Mouse (Mus musculus): ENCODE results near the gene C8b. TPM values are rescaled to one million over a fixed set of nuclear protein-coding genes. Genes with fewer than 3 reads are reported as not detected.

The C8b gene
- total RNA-seq (2021), result under 1 TPM; 0.13 to 0.43 TPM
- long read RNA-seq, result 0 reads

DNA sequence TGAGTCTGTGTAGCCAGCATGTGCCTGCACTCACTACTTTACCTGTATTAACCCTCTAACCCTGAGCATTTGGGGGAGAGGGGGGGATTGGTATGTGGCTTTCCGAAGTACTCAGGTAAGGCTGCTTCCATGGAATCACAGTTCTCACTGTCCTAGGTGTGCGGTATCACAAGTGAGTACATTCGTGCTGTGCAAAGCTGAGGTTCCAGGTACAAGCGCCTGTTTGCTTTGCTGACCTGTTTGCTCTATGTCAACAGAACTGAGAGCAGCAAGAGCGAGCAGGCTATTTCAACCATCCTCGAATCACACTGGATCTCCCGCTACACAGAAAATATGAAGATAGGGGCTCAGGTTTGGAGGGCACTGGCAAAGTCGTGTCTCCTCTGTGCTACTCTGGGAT is at the start of gene C8b:
Gene C8b (plus strand): TSS at position 253 of the 400 bp plus-strand sequence.
- DNase-seq (ENCODE audit: low spot score in 2 of 2), result no peak

DNA sequence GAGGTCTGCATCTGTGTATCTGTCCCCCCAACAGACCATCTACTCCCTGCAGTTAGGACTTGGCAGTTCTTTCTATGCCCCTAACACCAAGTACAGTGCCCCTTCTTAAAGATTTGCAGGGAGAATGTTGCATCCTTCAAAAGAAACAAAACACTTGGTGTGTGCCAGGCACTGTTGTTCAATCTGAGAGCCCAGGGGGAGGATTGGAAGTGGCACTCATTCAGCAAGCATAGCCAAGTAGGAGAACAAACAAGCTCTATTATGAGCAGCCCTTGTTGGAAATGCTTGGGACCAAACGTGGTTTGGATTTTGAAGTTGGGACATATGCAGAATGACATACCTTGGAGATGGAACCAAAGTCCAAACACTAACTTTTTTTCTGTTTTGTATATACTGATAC is 49.6 kb upstream of the C8b start:
- DNase-seq (ENCODE audit: low spot score in 2 of 2), result no peak

DNA sequence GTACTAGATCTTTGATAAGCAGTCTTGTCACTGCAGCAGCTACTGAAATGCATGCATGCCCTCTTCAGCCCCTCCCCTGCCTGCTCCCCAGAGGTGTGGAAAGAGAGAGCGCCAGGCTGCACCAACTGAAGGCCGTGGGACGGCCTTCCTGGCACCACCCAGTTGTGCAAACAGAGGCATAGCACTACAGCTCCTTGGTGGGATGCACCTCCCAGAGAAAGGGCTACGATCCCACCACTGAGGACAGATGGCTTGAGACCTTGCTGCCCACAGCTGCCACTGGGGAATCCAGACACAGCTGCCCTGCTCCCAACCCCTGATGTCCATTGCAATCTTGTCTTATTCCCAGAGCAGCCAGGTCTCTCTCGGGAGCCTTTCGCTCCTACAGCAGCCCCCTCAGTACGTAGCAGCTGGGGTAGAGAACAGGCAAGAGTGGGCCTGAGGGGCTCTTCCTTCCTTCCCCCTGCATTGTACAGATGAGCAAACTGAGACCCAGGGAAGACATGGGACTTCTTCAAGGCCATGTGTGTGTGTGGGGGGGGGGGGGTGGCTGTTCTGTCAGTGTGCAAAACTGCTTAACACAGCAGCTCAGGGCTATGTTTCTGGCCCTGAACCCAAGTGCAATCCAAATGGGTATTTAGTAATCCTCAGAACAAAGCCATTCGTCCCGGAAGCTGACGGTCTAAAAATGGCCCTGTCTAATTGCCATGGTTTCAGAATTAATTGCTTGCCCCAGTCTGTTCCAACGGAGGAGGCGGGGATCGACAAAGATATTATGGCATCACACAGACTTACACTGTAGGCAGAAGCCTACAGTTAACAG is 46.9 kb upstream of the C8b start:
- DNase-seq (ENCODE audit: low spot score in 2 of 2), result peak in 1 of 2 experiments; percentile 51

DNA sequence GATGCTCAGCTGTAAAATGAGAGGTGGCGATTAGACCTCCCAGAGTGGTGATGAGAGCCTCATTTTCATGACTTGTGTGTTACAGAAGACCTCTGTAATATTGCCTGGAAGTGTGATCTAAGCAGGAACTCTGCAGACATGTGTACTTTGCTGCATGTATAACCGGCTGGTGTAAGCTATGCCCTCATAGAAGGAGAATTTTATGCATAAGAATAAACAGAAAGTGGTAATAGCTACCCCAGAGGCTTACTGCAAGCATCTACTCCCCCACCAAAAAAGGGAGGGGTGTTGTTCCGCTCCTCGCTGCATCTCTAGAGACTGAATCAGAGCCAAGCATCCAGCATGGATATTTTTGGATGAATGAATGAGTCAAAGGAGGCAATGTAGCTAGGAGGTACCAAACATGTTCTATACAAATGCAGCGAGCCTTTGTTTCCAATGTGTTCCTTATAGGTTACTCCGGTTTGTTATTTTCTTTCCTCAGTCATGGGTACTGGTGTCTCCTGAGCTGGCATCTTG is 42.5 kb upstream of the C8b start:
- no peak for DNase-seq (ENCODE audit: low spot score in 2 of 2)

DNA sequence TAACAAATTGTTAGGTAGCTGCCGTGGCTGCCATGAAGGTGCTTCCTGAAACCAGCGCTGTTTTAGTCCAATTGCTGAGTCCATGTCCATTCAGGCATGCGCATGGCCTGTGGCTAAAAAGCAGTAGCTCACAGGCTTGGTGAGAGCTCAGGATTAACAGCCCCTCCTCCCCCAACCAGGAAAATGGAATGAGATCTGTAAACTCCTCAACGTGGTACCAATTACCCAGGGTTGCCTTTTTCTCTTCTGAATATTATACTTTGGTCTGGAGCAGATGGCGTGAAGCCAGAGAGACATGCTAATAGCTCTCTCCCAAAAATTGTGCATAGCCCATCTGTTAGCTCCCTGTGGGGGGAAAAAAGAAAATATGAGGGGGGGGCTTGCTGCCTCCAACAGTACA is 41.9 kb upstream of the C8b start:
- DNase-seq (ENCODE audit: low spot score in 2 of 2), result no peak

DNA sequence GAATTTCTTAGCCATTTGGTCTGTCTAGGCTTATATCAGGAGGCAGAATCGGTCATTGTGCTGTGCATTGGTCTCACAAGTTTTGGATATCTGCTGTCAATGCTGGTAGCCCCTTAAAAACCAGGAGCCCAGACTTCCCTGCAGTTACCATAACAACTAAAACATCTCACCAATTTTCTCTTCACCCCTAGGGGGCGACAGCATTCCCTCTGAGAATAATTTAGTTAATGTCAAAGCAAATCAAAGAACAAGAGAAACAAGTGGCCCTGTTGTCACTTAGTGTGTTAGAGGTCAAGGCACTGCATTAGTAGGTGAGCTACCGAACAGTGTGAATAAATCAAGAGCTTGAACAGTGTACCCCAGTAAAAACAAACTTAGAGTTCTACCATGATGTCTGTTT is 40.4 kb upstream of the C8b start:
- DNase-seq (ENCODE audit: low spot score in 2 of 2), result peak; percentile 56 to 65

DNA sequence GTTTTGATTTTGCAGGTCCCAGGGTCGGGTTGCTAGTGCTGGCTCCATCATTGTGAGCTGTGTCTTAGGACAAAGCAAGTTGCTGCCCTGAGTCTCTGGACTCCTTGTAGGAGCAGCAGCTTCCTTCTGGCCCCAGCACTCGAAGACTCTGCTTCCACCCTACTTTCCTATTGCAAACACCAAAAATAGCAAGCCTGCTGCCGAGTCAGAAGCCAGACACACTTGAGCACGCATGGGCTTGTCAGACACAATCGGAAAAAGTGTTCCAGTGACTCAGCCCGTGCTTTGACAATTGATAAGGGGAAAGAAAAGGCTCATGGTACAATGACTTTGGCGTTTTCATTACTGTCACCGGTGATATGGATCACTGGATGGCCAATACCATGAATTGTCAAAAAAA is 36.9 kb upstream of the C8b start:
- no peak for DNase-seq (ENCODE audit: low spot score in 2 of 2)

DNA sequence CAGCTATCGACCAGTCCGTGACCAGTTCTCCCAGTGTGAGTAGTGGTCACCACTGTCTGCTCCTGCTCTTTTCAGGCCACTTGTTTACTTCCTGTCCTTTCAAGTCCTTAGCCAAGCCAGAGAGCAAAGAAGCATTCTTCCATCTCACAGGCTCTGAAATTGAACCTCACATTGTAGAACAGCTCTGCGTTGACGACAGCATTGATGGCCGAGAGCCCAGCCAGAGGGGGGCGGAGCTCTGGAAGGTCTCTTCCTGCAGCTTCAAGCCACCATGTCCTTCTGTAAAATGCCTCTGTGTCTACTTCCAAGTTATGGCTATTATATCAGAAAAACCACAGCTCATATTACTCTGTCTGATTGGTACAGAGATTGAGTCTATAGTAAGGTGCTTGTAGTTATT is 19.6 kb upstream of the C8b start:
- peak in 1 of 2 experiments; percentile 52 for DNase-seq (ENCODE audit: low spot score in 2 of 2)

DNA sequence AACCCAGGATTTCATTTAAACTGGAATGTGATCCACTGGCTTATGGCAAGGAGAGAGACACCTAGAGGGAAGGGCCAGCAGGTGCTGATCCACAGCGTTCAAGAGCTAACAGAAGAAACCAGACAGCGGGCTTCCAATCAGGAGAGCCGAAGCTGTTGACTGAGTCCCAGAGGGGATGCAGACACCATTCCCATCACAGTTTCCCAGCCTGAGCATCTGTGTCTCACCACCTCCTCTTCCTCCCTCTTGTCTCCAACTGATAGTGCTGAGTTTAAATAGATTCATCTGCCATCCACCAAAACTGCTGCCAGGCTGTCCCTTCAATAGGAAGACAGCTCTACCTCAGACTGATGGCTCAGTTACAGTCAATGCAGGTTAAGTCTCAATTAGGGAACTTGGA is 12.0 kb upstream of the C8b start:
- DNase-seq (ENCODE audit: low spot score in 2 of 2), result no peak

DNA sequence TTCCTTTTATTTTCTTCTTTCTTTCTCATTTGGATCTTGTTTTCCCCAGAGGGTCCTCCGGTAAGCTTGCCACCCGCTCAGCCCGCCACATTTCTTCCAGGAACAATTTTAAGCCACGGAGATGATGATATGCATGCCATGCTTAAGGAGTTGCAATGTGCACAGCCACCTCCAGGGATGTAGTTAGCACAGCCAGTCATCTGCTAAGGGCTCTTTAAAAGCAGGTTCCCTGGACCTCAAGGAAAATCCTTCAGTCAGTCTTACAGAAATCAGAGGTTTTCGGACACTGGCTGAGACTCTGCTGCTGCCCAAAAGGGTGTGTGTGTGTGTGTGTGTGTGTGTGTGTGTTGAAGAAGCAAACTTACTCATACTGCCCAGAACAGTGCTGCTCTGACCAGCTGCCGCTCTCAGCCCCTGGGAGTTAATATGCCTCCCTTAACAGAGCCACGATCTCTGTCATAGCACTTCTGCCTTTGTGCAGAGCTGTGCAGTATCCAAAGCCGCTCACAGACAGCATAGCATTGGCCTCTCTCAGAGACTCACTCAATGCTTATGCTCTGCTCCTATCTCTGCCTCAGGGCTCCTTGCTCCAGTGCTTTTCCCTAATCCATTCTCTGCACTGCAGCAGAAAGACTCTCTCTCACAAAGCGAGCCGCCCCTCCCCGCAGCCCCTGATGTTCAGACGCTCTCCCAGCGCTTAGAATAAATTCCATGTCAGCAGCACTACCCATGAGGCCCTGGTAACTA is 5.1 kb upstream of the C8b start:
- peak in 1 of 2 experiments; percentile 10 for DNase-seq (ENCODE audit: low spot score in 2 of 2)

DNA sequence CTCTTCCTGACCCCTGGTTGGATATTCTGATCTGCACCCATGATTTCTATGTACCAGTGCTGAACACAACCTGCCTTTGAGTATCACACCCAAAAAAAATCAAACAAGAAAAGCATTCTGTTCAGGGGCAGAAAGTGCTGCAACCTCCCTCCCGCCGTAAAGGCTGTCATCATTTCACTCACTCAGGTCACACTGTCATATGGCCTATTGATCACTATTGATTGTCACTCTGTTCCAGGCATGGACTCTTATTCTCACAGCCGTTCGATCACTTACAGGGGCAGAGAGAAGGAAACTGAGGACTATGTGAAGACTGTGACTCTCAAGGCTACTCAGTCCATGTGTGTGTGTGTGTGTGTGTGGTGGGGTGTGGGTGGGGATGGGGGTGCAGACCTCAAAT is 2.1 kb downstream of the C8b start:
- DNase-seq (ENCODE audit: low spot score in 2 of 2), result no peak

DNA sequence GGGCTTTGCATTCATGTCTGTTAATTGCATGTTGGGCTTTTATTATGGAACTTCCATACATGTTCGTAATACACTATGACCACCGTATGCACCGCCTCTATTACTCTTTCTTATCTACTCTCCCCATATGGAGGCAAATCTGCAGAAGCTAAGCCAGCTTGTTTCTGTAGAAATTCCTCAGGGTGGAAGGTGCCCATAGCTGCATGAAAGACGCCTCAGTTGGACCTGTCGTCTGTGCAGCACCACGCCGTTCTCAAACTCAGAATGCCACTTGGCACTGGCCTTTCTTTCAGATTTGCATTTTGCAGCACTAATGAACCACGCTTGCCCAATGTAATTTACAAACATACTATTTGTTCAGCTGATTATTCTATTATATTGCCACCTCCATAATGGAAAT is 3.5 kb downstream of the C8b start:
- DNase-seq (ENCODE audit: low spot score in 2 of 2), result no peak

DNA sequence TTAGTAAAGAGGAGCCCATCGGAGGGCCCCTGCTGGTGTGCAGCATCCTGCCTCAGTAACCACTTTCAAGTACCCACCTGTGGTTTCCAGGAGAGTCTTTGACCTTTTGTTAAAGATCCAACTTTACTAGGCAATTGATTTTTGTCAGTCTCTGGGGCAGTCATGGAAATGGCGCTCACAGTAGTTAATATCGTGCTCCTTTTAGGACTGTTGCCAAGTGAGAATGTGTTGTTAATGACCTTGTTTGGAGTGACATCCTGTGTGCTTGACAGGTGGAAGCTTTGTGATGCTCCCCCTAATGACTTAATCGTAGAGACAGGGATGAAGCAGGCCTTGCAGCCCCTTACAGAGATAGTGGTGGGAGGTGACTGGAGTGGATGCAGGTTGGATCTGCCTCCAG is 4.2 kb downstream of the C8b start:
- DNase-seq (ENCODE audit: low spot score in 2 of 2), result no peak

DNA sequence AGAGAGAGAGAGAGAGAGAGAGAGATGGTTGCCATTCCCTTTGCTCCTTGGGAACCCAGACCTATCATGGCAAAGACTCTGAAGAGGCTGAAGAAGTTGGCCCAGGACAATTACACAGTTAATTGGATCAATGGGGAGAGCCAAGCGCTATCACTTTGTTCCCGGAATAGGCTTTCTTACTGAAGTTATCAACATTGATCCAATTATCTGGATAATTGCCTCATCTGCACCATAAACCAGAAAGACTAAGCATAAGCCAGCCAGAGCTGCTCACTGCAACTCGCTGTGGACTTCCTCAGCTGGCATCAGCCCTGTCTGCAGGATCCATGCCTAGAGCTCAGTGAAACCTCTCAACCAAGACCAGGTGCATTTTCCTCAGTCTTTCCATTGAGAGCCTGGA is 9.5 kb downstream of the C8b start:
- no peak for DNase-seq (ENCODE audit: low spot score in 2 of 2)

DNA sequence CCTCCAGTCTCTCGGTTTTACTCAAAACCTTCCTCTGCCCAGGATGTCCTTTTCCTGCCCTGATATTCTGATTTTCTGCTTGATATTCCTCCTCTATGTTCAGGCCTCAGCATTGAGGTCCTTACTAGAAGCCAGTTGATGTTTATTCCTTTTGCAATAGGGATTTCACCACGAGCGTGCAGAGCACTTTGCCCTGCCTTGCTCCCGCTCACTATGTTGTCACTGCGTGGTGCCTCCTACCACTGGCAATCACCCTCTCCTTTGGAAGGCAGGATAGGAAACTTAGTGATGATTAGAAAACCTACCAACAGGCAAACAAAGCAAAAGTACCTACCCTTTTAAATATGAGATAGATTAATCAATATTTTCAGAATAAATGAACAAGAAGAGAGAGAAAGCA is 13.3 kb downstream of the C8b start:
- DNase-seq (ENCODE audit: low spot score in 2 of 2), result no peak

DNA sequence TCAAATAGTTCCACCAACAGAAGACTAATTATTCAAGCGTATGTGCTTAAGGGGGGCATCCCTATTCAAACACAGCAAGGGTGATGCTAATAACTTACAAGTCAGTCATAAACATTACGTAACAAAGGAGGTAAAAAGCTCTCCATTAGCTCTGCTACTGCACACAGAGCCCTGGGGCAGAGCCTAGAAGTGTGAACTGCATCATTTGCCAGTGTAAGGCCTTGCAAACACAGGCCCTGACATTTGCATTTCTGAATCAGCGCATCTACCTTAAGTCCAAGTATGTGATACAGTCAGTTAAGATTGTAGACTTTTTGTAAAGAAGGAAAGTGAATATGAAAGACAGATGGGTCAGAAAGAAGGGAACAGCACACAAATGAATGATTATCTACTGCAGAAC is 15.3 kb downstream of the C8b start:
- no peak for DNase-seq (ENCODE audit: low spot score in 2 of 2)

DNA sequence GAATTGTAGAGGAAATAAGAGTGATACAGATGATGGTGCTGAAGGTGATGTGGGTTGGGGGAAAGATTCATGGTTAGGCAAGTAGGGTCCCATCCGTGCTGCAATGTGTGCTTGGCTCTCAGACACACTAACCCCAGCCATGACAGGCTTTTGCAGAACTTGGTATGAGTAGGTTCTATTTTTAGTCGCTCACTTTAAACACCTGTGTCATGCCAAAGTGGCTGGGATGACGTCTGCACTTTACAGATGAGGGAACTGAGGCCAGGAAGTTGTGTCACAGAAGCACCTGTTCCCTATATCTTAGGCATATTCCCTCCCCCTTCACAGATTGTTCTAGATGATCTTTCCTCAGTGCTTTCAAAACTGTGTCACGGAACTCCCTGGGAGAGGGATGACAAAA is 16.2 kb downstream of the C8b start:
- no peak for DNase-seq (ENCODE audit: low spot score in 2 of 2)

DNA sequence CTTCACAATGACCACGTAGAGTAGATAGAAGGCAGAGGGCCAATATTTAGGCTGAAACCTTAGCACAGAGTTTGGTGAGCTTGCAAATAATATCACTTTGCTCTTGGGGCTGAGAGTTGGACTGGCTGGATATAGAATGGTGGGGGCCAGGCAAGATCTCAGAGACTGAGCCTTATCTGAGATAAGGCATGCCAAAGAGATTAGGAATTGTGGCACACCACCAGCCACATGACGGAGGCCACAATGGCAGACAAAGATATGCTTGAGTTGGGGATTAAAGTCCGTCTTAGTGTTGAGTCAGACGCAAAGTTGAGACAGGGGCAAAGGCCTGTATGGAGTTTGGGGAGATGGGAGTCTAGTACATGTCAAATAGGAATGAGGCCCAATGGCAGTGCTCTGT is 26.0 kb downstream of the C8b start:
- DNase-seq (ENCODE audit: low spot score in 2 of 2), result no peak

DNA sequence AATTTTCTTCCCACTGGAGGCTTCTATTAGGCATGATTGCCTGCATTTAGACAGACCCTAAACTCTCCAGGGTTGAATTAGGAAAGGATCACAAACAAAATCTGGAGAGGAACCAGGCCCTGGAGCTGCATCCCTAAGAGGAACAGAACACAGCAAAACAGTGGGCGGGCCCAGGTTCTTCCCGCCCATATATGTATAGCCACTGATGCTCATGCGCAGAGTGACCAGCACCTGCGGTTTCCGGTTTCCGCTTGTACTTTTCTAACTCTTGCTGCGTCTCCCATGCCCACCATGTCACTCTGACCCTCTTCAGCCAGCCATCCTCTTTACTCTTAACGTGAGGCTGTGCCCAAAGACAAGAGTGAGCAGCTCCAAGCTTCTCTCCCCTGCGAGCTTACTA is 32.8 kb downstream of the C8b start:
- DNase-seq (ENCODE audit: low spot score in 2 of 2), result no peak

DNA sequence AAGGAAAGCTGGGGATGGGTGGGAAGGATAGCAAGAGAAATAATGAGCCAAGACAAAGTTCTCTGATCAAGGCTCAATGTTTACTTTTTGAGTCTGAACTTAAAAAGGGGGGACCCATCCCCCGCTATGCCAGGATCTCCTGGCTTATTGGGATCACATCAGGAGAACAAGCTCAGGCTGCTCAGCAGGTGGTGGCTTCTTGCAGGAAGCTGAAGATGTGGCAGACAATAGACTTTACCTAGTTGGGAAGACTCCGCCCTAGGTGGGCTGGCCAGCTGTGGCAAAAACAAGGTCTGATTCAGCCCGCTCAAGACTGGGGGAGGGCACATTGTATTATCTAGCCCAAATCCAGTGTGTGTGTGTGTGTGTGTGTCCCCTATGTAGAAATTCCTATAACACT is 35.5 kb downstream of the C8b start:
- DNase-seq (ENCODE audit: low spot score in 2 of 2), result no peak

DNA sequence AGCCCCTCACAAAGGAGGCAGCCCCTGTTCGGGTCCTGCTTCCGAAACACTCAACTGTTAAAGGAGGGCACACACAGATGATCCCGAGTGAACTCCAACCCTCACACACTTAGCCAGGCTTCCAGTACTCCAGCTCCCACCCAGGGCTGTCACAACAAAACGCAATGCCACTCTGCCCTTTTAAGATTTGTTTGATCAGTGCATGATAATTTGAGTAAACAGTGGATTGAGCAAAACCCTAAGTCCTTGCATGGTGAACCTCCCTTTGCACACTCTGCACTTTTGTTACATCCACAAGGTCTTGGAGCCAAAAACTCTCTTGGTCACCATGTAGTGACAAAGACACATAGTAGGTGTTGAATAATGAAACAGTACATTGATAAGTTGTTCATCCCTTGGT is 38.0 kb downstream of the C8b start:
- DNase-seq (ENCODE audit: low spot score in 2 of 2), result no peak

DNA sequence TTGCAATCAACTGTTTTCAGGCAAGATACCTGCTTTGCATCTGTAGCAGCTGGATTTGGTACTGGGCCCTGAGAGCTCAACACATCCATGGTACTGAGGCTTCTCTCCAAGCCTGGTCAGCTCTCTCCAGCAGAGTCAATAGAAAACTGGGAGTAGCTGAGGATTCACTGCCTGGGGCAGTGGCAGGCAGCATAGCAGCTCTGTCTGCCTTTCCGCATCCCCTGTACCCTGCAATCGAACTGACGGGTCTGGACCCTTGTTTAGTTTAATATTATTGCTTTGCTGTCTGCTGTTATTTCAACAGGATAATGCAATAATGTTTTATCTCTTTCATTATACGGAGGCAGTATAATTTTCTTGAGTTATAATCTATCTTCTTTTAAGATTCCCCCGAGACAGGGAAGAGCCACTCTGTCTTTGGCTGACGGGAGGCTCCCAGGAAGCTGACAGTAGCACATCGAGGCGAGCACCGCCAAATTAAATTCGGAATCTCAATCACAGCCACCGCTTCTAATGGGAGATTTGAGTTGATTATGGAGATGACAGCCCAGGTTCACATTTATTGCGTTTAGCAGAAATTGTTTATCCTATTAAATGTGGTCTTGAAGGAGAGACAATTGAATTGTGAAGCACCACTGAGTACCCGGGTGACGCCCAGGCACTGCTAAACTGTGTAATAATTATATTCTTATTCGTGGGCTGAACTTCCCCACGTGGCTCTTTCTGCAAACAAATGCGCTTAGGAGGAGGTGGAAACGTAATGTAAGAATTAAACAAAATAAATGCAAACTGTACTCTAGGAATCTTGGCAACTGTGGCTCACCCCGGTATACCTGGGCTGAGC is 39.5 kb downstream of the C8b start:
- no peak for DNase-seq (ENCODE audit: low spot score in 2 of 2)
